Mouse (Mus musculus) megakaryocyte, embryonic 14.5 days (primary cell): ENCODE results near the gene Gm26558.

Source experiments
- FLI1 ChIP-seq: IDR thresholded peaks from 2 replicates; pipeline ENCODE4 v1.6.1; 2012; ENCODE audit warnings: low read length, inconsistent platforms, mixed read lengths
- GATA1 ChIP-seq: IDR thresholded peaks from 3 replicates; pipeline ENCODE4 v1.6.1; 2012; ENCODE audit warnings: mixed read lengths, low read length, inconsistent platforms, borderline replicate concordance

GRCm38 (mm10) chr2:70660887-70661714, 807 bp downstream of the Gm26558 start, which contains the start of gene Gorasp2:
- TF ChIP-seq FLI1 (no peak), GATA1 (0 out of 3 replicates have a peak, but pooled peaks have one; percentile 47)
